Mouse (Mus musculus): ENCODE measurements around the gene Hcrtr1.

DNA sequence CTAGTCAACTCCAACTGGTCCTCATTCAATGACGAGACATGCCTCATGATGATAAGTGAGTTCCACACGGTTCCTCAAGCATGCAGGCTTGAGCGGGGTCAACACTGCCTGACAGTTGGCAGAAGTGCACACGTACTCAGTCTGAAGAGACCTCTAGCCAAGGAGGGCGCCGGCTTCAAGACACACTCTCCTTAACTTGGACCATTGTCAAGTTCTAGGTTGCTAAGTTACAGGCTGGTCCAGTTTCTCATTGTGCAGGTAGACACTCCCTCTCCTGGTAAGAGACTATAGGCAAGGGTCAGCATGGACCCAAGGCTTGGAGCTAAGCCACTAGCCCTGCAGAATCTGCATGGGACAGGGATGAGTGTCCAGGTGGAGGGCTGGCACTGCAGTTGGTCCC is 14.0 kb downstream of the Hcrtr1 start:
- TF ChIP-seq CTCF (IDR thresholded peaks at IDR 0.05; ENCODE audit: extremely low read depth, insufficient read depth, low read length) (no peak), POLR2A (IDR thresholded peaks at IDR 0.05; ENCODE audit: extremely low read depth, insufficient read depth, low read length) (no peak)
